Mouse (Mus musculus) heart, embryonic 10.5 days (tissue): Measurements from ENCODE around the gene B3galt6. TPM values are rescaled to one million over a fixed set of nuclear protein-coding genes. Genes with fewer than 3 reads are reported as not detected.
A peak's percentile ranks its signal among the peaks of the same experiment; 100 is the strongest.

ENCODE experiments used
- DNase-seq: peaks from one replicate; pipeline ENCODE4 v3.0.0-alpha.2; 2017; ENCODE audit warnings: low spot score
- H3K27ac ChIP-seq: fragments of 300-500 bp; sonication (generic); 2 replicates; pipeline ENCODE4 v1.5.1; 2016; ENCODE audit warnings: mild to moderate bottlenecking
- H3K27me3 ChIP-seq: fragments of 300-500 bp; sonication (generic); 2 replicates; pipeline ENCODE4 v1.6.1; 2016; ENCODE audit warnings: mild to moderate bottlenecking; ENCODE audit not compliant: poor library complexity, insufficient read depth, severe bottlenecking
- H3K36me3 ChIP-seq: fragments of 300-500 bp; sonication (generic); 2 replicates; pipeline ENCODE4 v1.6.1; 2016; ENCODE audit warnings: mild to moderate bottlenecking, moderate library complexity
- H3K4me1 ChIP-seq: fragments of 300-500 bp; sonication (generic); 2 replicates; pipeline ENCODE4 v1.6.1; 2016; ENCODE audit warnings: mild to moderate bottlenecking
- H3K4me3 ChIP-seq: fragments of 300-500 bp; sonication (generic); 2 replicates; pipeline ENCODE4 v1.5.1; 2016; ENCODE audit warnings: mild to moderate bottlenecking, moderate library complexity
- H3K9me3 ChIP-seq: fragments of 300-500 bp; sonication (generic); 2 replicates; pipeline ENCODE4 v1.6.1; 2016; ENCODE audit warnings: mild to moderate bottlenecking, moderate library complexity
- WGBS: fragments of 180-500 bp; shearing (Covaris S2); methylation state at CpG from one replicate; pipeline ENCODE4 v1.1.7; 2016; 5-methylcytosine and 5-hydroxymethylcytosine counted together
- polyA plus RNA-seq: library from polyadenylated mRNA; unstranded; fragments of >200 nt; fragmentation: Nextera tagmentation; extraction: Ambion mirVana; gene quantifications from 2 replicates; pipeline ENCODE4 v1.2.1, GENCODE M21; 2016

The B3galt6 gene
- polyA plus RNA-seq = 10.7 and 12.9 TPM in 2 replicates

DNA sequence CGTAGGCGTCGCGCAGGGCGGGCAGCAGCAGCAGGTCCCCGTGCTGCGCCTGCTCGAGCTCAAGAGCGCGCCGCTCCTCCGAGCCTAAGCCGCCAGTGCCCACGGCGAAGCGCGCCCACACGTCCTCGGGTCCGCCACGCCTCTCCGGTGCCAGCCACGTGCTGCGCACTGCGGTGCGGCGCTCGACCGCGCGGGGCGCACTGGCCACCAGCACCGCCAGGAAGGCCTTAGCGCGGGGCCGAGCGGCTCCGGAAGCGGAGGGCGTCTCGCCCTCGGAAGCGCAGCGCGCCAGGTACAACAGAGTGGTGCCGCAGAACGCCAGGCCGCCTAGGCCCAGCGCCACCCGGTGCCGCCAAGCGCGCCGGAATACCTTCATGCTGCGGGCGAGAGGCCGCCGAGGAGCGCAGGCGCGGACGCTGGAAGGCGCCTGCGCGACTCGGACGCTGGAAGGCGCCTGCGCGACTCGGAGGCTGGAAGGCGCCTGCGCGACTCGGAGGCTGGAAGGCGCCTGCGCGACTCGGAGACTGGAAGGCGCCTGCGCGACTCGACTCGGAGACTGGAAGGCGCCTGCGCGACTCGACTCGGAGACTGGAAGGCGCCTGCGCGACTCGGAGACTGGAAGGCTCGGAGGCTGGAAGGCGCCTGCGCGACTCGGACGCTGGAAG, at the start of gene B3galt6, which contains the start of gene Sdf4:
Gene B3galt6, minus strand, starts transcription at position 409 of the 665 bp plus-strand sequence.
Gene Sdf4, plus strand, starts transcription at position 632 of the 665 bp plus-strand sequence.
- H3K4me1 ChIP-seq = peaks cover 27% of the 10 kb centered on the region
- H3K27me3 ChIP-seq = no peaks in the 10 kb centered on the region
- under 1% methylated on average over 99 of the region's 99 CpGs for WGBS

DNA sequence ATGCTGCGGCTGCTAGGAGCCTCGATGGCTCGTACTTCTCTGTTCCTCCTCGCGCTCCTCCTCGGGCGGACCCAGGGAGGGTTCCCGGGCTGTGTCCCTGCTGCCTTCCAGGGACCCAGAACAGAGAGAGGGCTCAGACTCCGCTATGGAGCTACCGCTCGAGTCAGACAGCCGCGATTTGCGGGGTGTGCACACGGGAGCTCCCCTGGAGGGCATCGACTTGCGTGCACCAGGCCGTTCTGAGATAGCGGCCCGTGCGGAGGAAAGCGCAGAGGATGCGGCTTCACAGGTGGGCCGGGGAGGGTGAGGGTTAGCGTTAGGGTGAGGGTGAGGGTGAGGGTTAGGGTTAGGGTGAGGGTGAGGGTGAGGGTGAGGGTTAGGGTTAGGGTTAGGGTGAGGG, 42.5 kb upstream of the B3galt6 start:
- H3K36me3 ChIP-seq = no peaks in the 10 kb centered on the region
- 6% methylated on average over 25 of the region's 25 CpGs for WGBS
- H3K4me3 ChIP-seq = peak overlapping the region; percentile 44
- no peak for DNase-seq
- no peak overlapping the region for H3K27ac ChIP-seq
- H3K9me3 ChIP-seq = no peaks in the 10 kb centered on the region
- H3K27me3 ChIP-seq = peaks cover 28% of the 10 kb centered on the region
- H3K4me1 ChIP-seq = peaks cover 38% of the 10 kb centered on the region

More for the DNA sequence above, at the start of gene B3galt6, which contains the start of gene Sdf4:
- peak; percentile 92 for DNase-seq
- Histone ChIP-seq H3K9me3 (no peaks in the 10 kb centered on the region), H3K4me3 (peak within 1 kb of the TSS; percentile 88), H3K27ac (peak within 1 kb of the TSS; percentile 98), H3K36me3 (peaks cover 24% of the 10 kb centered on the region)

DNA sequence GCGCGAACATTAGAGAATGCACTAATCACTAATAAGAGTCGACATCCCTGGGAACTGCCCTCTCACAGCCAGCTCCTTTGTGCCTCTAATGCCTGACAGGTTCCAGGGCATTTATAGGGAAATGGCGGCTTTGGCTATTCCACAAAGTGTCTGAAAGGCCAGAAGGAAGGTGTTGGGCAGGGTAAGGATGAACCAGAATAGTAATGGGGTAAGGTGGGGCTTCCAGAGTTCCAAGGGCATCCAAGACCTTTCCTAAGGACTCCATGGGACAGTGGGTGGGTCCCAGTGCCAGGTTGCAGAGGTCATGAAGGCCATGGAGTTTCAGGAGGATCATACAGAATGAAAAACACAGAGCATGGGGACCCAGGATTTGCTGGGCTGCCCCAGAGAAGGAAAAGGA, 41.9 kb upstream of the B3galt6 start:
- no peak overlapping the region for H3K27ac ChIP-seq
- no peak for DNase-seq
- H3K4me3 ChIP-seq = peak overlapping the region; percentile 44
- WGBS = 65% methylated on average over 4 of the region's 4 CpGs
- H3K9me3 ChIP-seq = no peaks in the 10 kb centered on the region
- peaks cover 3% of the 10 kb centered on the region for H3K36me3 ChIP-seq
- peaks cover 28% of the 10 kb centered on the region for H3K27me3 ChIP-seq
- peaks cover 39% of the 10 kb centered on the region for H3K4me1 ChIP-seq

DNA sequence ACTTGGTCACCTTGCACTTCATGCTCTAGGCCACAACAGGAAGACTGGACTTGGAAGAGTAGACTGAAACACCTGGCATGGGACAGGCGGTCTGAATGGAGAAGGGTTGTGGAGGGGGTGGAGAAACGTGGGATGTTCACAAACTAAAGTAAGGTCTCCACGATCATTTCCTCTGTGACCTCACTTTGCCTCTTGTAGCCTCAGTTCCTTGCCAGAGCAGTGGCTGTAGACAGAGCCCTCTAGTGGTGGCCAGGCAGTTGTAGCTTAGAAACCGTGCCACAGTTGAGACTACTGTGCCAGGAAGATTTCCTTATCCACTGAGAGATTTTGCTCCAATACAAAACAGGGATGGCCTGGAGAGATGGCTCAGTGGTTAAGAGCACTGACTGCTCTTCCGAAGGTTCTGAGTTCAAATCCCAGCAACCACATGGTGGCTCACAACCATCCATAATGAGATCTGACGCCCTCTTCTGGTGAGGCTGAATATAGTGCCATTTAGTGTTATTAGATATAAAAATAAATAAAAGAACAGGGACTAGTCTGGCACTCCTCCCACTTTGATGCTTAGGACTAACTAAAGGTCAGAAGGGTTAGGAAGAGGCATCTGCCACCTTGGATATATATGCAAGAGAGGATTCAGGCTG, 41.1 kb upstream of the B3galt6 start:
- Histone ChIP-seq H3K9me3 (no peaks in the 10 kb centered on the region), H3K27ac (no peak overlapping the region), H3K36me3 (peaks cover 10% of the 10 kb centered on the region), H3K27me3 (peaks cover 28% of the 10 kb centered on the region), H3K4me3 (no peak overlapping the region), H3K4me1 (peaks cover 39% of the 10 kb centered on the region)
- no peak for DNase-seq
- 47% methylated on average over 6 of the region's 6 CpGs for WGBS

DNA sequence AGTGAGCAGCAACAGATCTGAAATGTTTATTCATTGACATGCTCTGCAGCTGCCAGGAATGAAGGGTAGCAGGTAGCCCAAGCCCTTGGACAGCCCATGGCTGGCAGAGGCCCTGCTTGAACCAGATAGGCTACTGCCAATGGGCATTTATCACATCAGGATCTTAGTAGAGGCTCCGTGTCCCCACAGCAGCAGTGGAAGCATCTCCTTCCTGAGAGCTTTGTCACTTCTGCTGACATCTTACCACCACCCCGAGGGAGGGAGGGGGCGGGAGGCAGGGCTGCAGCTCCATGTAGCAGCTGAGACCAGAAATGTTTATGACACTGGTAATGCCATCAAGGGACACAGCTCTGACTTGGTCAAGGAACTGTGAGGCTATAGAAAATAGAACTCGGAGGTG, 40.4 kb upstream of the B3galt6 start:
- Histone ChIP-seq H3K27me3 (peaks cover 28% of the 10 kb centered on the region), H3K36me3 (peaks cover 18% of the 10 kb centered on the region), H3K27ac (peak overlapping the region; percentile 26; the same call in 1 of the 2 replicates), H3K4me3 (no peak overlapping the region), H3K9me3 (no peaks in the 10 kb centered on the region), H3K4me1 (peaks cover 39% of the 10 kb centered on the region)
- 71% methylated on average over 4 of the region's 4 CpGs for WGBS
- DNase-seq = no peak

DNA sequence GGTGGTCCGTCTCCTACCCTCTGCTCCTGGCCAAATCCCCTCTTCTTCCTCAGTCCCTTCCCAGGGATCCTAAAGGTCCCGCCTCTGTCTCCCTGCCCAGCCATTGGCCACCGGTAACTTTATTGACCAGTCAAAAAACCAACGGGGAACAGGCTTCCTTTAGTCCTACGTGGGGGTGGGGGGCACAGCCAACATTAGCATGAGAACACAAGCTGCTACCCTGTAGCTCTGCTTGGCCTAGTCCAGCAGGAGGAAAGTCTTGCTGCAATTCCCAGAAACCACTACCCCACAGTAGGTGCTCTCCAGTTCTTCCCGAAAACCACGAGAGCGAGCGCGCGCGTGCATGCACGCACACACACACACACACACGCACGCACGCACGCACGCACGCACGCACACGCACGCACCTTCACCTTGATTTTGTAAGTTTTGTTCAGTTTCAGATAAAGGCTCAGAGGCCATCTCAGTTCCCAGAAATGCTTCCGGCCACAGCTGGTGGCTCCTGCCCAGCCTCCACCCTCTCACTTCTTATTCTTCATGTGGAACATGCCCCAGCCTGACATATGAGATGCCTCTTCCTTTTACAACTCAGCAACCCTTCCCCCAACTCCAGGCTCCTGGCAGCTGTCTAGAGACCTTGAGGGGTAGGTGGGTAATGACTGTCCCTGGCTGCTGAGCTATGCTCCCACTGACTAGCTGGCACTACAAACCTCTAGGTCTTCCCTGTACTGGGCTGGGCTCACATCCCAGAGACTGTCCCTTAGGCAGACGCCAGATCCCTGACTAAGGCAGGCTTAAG, 39.3 kb upstream of the B3galt6 start:
- peaks cover 39% of the 10 kb centered on the region for H3K4me1 ChIP-seq
- H3K9me3 ChIP-seq = no peaks in the 10 kb centered on the region
- H3K27me3 ChIP-seq = peaks cover 28% of the 10 kb centered on the region
- H3K36me3 ChIP-seq = peaks cover 28% of the 10 kb centered on the region
- 2% methylated on average over 24 of the region's 24 CpGs for WGBS
- H3K4me3 ChIP-seq = peak overlapping the region; percentile 67
- H3K27ac ChIP-seq = peak overlapping the region; percentile 90
- DNase-seq = peak; percentile 91

DNA sequence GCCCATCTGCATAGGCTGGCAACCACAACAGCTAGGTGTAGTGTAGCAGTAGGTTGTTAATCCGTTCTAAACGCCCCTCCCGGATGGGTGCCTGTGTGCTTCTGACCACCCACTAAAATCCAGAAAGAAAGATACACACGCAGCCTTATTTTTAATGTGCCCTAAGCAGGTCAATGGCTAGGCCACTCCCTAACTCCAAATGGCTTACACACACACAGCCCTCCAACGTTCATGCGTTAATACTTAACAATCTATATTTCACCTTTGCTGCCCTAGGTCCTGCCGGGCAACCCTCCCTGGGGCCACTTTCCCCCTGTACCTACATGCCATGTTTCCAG, 38.8 kb upstream of the B3galt6 start:
- DNase-seq = no peak
- H3K27ac ChIP-seq = peak overlapping the region; percentile 90
- H3K9me3 ChIP-seq = no peaks in the 10 kb centered on the region
- H3K4me3 ChIP-seq = peak overlapping the region; percentile 67
- H3K27me3 ChIP-seq = peaks cover 24% of the 10 kb centered on the region
- H3K4me1 ChIP-seq = peaks cover 41% of the 10 kb centered on the region
- H3K36me3 ChIP-seq = peaks cover 34% of the 10 kb centered on the region
- 9% methylated on average over 7 of the region's 7 CpGs for WGBS

DNA sequence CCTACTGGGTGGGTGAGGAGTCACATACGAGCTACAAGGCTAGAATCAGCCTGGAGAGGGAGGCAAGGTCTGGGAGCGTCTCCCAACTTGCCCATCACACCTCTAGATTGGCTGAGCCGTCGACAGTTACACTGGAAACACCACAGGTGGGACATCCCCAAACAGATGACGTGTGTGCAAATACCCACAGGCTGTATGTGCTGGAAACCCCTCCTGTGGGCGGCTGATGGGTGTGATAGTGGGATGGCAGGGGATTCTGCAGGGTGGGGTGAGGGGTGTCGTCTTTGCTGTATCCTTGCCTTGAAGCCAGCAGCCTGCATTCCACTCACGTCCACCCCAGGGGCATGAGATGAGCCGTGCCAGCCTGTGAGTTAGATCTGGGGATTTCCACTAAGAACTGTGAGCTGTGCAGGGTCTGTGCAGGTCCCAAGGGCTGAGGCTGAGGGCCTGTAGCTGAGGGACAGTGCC, 38.2 kb upstream of the B3galt6 start:
- H3K9me3 ChIP-seq = no peaks in the 10 kb centered on the region
- peaks cover 39% of the 10 kb centered on the region for H3K36me3 ChIP-seq
- peaks cover 45% of the 10 kb centered on the region for H3K4me1 ChIP-seq
- H3K27me3 ChIP-seq = peaks cover 19% of the 10 kb centered on the region
- WGBS = 48% methylated on average over 9 of the region's 9 CpGs
- DNase-seq = no peak
- peak overlapping the region; percentile 90 for H3K27ac ChIP-seq
- H3K4me3 ChIP-seq = peak overlapping the region; percentile 67

DNA sequence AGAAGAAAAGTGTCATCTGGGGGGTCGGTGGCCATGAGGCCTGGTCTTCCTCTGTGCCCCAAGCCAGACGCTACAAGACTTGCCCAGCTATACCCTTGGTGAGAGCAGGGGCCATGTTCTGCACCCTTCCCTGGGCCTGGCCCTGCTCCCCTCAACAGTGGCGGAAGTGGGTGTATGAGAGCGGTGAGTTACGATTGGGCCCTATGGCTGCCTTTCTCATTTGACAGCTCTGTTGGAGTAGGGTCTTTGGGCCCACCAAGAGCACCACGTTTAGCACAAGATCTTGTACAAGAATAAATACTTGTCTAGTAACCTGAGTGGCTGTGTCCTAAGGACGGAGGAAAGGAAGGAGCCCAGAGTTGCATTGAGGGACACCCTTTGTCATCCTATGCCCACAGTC, 36.1 kb upstream of the B3galt6 start:
- peak; percentile 73 for DNase-seq
- WGBS = 90% methylated on average over 7 of the region's 7 CpGs
- H3K27me3 ChIP-seq = no peaks in the 10 kb centered on the region
- H3K4me3 ChIP-seq = no peak overlapping the region
- no peaks in the 10 kb centered on the region for H3K9me3 ChIP-seq
- peaks cover 48% of the 10 kb centered on the region for H3K36me3 ChIP-seq
- peaks cover 34% of the 10 kb centered on the region for H3K4me1 ChIP-seq
- H3K27ac ChIP-seq = no peak overlapping the region

DNA sequence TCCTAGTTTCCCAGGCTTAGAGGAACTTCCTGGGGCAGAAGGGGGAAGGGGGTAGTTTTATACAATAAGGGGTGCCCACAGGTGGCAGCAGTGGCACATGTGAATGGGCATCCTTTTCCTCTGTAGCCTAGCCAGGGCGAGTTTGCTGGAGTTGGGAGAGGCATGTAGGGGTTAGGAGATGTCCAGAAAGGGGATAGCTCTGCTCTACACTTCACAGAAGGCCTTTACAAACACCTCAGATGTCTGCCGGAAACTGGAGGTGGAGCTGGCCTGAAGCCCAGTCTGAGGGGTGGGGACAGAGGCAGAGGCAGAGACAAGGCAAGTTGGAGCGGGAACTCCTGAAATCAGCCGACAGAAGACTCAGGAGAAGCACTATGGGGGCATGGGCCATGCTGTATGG, 33.6 kb upstream of the B3galt6 start, which contains the start of gene Tnfrsf18:
Gene Tnfrsf18, plus strand, starts transcription at position 152 of the 400 bp plus-strand sequence.
- H3K4me3 ChIP-seq = no peak within 1 kb of the TSS
- WGBS = 52% methylated on average over 4 of the region's 4 CpGs
- no peak within 1 kb of the TSS for H3K27ac ChIP-seq
- DNase-seq = no peak
- H3K36me3 ChIP-seq = peaks cover 50% of the 10 kb centered on the region
- H3K4me1 ChIP-seq = peaks cover 26% of the 10 kb centered on the region
- H3K9me3 ChIP-seq = no peaks in the 10 kb centered on the region
- H3K27me3 ChIP-seq = no peaks in the 10 kb centered on the region

DNA sequence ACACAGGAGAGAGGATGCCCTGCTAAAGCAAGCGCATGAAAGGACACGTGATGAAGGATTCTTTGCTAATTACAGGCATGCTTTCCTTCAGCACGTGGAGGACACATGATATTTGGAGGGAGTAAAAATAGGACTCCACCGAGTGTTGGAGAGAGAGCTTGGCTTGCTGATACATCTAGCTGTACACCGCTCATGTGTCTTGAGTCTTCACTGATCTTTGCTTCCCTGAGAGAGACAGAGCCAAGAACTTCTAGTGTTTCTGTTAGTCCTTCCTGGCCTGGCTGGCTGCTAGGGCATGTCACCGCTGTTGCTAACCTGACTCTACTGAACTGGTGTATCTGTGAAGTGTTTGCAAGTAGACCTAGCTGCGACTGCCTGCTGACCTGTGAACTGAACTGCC, 31.7 kb upstream of the B3galt6 start:
- Histone ChIP-seq H3K36me3 (peaks cover 53% of the 10 kb centered on the region), H3K4me3 (no peak overlapping the region), H3K27me3 (no peaks in the 10 kb centered on the region), H3K4me1 (peaks cover 15% of the 10 kb centered on the region), H3K27ac (no peak overlapping the region), H3K9me3 (no peaks in the 10 kb centered on the region)
- WGBS = 81% methylated on average over 7 of the region's 7 CpGs
- DNase-seq = no peak

DNA sequence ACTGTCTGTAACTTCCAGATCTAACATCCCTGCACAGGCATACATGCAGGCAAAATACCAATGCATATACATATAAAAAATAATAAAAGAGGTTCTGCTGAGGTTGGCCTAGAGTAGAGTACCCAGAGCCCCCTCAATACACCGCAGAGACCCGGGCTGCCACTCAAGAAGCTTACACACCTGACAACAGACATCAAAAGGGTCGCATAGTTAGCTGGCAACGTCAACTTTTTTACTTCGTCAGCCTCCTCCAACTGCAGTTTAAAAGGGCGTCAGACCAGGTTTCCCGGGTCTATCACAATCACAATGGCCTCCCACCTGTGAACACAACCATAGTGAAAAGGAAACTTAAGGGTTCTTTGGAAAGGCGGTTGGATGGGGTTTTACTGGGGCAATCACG, 31.1 kb upstream of the B3galt6 start:
- Histone ChIP-seq H3K27me3 (no peaks in the 10 kb centered on the region), H3K4me3 (no peak overlapping the region), H3K36me3 (peaks cover 47% of the 10 kb centered on the region), H3K4me1 (peaks cover 15% of the 10 kb centered on the region), H3K9me3 (no peaks in the 10 kb centered on the region), H3K27ac (no peak overlapping the region)
- 83% methylated on average over 9 of the region's 9 CpGs for WGBS
- DNase-seq = peak; percentile 68
